Mouse (Mus musculus) spleen, postnatal 4 days (tissue): ENCODE data around the gene Krt15.
A peak's percentile ranks its signal among the peaks of the same experiment; 100 is the strongest.

Experiments
- DNase-seq, 2 experiments: peaks; one replicate each; pipeline ENCODE4 v3.0.0; 2022; ENCODE audit warnings: low spot score in 2 of 2

Gene Krt15

DNA sequence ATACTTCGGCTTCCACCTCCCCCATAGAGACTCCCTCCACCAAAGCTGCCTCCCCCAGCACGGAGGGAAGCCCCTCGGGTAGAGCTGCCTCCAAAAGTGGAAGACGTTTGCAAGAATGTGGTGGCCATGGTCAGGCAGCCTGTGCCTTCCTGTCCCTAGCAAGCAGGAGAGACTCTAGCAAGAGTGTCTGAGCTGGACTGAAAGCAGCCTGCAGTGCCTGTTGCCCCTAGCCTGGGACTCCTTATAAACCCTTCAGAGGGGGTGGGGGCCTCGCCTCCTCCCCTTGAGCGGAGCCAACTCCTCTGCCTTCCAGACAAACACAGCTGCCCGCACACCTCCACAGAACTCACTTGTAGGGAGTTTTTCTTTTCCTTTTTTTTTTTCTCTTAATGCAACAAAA lies at the start of gene Krt15:
Gene Krt15 (minus strand): TSS at position 198 of the 400 bp plus-strand sequence.
- no peak for DNase-seq

DNA sequence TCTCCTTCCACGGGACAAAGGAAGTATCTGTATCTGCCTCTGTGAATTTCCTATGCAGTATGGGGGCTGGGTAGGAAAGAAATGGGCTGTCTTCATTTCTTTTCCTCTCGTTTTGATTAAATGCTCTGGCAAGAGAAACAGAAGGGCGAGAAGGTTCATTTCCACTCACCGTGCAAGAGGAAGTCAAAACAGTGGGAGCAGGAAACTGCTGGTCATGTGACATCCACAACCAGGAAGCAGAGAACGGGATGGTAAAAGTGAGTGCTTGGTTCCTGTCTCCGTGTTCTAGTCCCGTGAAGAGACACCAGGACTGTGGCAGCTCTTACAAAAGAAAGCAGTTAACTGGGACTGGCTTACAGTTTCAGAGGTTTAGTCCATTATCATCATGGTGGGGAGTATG lies 46.0 kb upstream of the Krt15 start:
- no peak for DNase-seq

DNA sequence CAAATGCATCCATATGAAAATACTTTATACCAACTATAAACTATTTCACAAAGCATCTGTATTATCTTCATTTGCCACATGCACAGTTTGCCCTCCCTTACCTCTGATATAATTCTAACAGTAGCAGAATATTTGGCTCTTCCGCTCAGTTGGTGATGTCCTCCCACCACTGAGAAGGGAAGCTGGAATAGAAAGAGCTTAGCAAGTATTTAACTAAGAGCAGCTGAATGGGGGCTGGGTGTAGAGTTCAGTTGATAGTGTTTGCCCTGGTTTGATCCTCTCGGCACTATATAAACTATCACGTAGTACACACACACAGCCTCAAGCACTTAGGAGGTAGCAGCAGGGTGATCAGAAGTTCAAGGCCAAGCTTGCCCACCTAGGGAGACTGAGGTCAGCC lies 43.5 kb upstream of the Krt15 start:
- DNase-seq, result no peak

DNA sequence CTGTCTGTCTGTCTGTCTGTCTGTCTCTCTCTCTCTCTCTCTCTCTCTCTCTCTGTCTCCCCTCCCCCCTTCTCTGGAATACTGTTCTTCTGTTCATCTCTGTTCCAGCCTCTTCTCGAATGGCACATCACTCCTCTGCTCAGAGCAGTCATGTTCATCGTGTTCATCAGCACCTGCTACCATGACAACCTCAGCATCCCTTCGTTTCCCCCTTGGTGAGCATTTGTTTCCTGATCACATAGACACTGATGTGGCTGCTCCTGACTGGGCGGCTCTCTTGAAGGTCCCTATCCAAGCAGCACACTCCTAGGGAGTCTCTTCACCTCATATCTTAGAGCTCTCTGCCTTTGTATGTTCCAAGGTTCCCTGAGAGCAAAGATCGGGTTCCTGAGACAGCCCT lies 42.6 kb upstream of the Krt15 start:
- DNase-seq, result no peak

DNA sequence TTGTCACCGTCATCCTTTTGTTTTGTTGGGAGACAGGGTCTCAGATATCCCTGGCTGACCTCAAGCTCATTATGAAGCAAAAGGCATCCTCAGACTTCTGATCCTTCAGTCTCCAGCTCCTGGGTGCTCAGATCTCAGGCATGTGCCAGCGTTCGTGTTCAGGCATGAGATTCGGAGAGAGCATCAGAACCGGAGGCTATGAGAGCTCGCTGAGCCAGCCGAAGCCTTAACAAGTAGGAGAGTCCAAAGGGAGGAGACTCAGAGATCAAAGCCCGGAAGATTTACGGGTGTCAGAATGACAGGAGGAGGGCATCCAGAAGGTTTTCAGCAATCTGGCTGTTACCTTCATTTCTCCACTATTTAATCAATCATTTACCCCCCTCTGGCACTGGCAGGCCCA lies 41.1 kb upstream of the Krt15 start:
- no peak for DNase-seq

DNA sequence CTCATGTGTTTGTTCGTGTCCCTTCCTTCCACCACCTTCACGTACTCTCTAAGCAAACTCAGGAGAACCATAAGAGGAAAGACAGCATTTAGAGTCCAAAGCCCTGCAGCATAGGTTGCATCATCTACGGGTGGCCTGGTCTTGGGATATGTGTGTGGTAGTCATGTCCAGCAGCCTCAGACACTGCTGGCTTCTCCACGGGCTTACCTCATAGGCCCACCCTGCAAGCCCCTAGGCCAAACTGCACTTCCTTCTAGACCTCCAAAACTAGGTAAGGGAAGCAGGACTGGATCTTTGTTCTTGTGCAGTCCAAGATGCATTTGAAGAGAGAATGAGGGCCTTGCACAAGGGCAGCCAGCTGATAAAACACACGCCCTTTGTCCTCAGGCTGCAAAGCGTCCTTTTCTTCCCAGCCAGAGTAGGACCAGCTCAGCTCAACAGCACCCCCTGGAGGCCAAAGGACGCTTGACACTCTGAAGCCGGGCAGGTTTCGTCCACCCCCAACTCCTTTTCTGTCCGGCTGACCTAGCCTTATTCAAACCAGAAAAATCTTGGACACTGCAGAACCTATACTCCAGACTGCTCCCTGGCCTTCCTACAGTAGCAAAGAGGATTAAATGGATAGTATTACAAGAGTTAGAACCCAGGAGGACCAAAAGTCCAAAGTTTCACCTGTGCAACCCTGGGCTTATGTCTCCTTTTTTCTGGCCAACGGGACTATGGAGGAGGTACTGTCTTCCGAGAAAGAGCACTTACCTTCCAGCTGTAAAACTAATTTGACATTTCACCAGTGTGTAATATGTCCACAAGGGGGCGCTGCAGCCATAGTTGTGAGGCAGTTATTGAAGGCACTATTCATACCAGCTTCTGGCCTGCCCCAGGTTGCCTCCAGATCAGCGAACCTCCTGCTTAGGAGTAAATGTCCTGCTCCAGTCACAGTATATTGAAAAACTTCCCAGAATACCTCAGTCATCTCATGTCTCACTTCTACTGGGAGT lies 33.3 kb upstream of the Krt15 start:
- DNase-seq, result peak; percentile 34 to 77

DNA sequence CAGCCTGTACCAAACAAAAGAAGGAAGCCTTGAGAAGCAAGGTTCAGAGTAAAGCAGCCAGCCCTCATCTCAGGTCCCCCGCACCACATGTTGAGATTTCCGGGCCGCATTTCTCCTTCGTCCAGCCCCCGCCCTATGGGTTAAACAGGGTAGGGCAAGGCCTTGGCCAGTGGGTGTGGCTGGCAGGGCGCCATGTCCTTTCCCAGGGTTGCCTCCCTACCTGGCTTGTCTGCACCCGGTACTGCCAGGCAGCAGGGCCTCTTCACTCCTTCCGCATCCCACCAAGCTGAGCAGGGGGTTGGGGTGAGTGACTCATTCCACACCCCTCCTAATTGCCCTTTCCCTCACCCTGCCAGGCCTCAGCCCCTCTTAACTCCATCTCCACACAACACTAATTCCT lies 32.3 kb upstream of the Krt15 start:
- no peak for DNase-seq

DNA sequence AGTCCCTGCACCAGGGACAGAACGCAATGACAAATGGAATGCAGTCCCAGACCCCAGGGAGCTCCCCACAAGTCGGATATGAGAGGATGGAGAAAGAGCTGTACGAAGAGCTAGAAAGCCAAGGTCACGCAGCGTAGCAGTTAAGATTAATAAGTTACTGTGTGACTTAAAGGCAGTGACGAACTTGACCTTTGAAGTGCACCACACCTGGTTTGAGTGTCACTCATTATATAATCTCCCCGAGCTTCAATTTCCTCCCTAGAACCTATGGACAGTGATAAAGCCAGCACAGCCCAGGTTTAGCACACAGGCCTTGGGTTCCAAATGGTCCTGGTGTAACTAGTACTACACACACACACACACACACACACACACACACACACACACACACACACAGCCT lies 28.7 kb upstream of the Krt15 start:
- DNase-seq, result no peak

DNA sequence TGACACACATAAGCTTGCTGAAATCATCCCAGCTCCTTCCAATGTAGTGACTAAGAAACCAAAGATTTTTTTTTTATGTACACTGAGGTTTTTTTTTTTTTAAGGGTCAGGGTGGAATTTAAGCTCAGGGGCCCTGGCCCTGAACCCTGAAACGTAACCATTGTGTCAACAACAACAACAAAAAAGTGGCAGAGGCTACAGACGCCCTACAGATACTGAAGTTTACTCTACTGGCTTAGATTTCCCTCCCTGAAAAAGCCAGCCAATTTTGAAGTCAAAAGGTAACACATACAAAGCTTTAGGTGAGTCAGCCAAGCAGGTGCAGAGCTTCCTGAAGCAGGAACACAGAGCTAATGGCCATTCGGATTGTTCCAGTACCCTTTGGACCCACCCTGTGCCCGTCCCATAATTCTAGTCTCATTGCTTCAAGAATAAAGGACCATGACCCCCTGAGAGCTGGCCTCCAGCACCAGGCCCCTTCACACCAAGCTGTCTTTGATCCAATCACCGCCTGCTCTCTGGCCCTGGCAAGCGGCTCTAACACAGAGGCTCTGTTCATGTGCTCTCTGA lies 22.3 kb upstream of the Krt15 start:
- no peak for DNase-seq

DNA sequence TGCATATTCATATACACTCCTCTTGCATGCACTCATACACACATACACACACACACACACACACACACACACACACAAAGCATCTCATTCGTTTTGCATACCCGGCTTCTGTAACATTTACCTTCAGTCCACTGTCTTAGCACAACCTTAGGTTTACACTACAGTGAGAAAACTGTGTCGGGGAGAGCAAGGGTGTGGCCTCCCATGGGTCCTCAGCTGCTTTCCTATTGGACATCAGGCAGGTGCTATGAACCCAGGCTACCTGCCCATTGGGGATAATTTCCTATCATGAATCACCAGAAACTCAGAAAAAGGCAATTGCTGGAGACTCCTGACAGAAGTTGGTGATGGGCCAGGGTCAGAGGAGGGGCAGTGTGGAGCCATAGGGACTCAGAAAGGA lies 21.6 kb upstream of the Krt15 start:
- no peak for DNase-seq

DNA sequence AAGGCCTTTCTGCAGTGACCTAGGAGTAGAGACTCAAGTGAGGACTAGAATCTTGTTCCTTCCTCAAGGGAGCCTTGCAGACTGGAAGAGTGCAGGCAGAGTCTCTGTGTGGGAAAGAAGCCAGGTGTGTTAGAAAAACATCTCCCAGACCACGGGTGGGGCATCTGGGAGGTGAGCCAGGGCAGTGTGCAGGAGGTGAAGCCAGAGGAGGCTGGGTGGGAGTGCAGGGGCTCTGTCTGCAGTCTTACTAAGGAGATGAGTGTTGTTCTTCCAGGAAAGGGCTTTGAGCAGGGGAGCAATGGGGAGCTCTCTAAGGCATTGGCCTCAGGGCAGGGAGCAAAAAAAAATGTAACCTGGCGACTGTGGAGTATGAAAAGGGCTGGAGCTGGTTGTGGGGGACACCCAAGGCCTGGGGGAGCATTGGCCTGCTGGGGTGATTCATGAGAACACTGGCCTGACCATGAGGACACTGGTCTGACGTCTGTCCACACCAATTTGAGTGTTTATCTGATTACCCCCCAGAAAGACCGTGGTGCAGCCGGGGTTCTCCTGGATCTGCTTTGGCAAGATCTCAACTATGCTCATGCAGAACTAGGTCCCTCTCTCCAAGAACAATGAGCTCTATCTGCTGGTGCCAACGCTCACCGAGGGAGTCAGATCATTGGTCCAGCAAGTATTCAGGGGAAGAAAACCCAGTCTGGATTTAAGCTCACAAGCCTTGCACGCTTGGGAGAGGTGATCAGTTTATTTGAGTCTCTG lies 19.9 kb upstream of the Krt15 start:
- no peak for DNase-seq

DNA sequence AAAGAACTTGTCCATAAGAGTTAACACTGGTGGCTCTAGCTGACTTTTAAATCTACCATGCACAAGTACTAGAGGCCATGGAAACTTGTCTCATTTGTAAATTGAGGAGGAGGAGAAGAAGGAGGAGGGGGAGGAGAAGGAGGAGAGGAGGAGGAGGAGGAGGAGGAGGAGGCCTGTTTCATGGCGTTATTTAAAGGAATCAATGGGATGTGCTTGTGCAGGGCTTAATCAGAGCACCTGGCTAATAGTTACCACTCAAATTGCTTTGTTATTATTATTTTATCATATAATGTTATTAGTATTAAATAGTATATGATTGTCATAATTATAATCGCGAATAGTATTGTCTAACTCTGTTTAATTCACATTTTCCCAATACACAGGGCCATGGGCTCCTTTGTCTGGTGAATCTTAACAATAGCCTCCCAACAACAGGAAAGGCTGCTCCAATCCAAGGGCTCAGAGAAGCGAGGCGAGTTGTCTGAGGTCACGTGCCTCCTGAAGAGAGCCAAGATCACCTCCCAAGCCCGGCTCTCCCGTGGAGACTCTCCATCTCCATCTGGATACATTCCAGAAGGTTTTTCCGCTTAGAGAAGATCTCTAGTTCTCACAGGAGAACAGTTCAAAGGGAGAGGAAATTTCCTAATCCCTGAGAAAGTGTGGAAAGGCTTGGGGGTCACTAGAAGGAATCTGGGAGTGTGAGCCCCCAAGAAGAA lies 13.0 kb upstream of the Krt15 start, which contains the start of gene Krt19:
Gene Krt19 (minus strand): TSS at position 51 of the 716 bp plus-strand sequence.
- no peak for DNase-seq

DNA sequence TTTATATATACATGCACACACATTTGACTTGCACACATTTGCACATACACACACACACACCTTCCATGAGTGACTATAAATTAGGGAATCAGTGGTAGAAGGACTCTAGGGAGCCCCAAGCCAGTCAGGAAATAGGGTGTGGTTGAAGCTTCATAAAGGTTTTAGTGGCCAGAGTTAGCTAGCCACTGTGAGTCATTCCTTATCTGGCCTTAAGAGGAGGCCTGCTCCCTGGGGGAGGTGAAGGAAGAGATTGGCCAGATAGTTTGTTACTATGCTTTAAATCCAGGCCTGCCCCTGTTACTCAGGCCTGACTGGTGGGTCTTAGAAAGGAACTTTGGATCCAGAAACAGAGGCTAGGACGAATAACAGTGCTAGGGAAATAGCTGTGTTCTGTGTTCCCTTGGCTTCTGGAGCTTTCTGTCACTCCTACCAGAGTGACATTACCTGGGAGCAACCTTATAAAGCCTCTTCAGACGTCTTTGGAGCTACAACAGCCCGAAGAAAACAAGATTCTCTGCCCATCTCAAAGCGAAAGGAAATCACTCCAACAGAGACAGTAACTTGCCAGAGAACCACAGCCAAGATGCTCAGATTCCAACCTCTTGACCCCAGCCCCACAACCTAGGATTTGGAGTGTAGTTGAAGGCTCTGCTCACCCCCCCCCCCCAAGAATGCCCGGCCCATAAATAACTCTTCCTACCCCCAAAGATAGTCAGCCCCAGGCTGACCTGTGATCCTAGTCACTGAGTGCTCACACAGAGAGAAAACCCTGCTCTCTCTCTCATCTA lies 12.0 kb upstream of the Krt15 start:
- no peak for DNase-seq

DNA sequence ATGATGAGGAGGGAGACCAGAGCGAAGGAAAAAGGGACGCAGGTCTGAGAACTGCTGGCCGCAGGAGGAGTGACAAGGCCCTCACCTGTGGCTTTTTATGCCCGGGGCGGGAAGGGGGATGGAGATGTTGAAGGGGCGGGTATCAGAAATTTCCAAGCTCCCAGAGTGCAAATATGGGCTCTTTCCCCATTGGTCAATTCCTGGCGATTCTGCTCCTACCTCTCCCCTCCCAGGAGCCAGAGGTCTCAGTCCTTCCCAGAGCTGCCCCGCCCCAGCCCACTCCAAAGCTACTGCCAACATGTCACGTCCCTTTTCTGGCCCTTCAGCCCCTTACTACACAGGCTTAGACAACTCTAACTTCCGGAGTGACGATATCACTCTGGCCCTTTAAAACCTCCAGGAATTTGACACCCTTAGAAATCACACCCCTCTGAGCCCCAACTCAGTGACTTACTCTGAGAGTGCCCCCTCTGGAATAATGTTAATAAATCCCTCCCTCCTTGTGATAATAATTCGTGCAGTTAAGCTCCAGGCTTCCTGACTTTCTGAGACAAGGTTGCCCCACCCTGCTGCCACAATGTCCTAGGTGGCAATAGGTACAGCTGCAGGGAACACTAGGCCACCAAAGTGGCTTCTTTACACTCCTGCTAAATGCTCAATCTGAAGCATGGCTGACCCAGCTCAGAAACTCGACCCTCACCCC lies 10.3 kb upstream of the Krt15 start:
- no peak for DNase-seq

DNA sequence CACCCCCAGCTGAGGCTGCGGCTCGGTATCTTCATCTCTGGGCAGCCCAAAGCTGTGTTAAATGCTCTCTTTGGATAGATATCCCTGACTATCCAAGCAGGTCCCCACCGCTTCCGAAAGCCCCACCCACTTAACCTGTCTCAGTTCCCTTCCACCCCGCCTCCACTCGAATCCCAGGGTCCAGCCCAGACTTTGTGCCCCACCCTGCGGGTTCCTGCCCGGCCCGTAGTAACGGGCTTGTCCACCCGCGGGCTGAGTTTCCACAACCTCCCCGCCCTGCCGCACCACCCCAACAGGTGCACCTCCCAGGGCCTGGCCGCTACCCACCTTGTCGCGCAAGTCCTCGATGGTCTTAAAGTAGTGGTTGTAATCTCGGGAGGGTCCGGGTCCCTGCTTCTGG lies 9.4 kb upstream of the Krt15 start:
- no peak for DNase-seq

DNA sequence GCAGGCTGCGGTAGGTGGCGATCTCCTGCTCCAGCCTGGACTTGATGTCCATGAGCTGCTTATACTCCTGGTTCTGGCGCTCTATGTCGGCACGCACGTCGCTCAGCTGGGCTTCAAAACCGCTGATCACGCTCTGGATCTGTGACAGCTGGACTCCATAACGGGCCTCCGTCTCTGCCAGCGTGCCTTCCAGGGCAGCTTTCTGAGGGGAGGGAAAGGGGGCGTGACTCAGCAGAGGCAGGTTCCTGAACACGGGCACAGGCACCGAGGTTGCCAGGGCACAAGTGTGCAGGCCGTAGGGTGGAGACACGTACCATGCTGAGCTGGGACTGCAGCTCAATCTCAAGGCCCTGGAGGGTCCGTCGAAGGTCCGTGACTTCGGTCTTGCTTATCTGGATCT lies 5.2 kb upstream of the Krt15 start:
- DNase-seq, result no peak

DNA sequence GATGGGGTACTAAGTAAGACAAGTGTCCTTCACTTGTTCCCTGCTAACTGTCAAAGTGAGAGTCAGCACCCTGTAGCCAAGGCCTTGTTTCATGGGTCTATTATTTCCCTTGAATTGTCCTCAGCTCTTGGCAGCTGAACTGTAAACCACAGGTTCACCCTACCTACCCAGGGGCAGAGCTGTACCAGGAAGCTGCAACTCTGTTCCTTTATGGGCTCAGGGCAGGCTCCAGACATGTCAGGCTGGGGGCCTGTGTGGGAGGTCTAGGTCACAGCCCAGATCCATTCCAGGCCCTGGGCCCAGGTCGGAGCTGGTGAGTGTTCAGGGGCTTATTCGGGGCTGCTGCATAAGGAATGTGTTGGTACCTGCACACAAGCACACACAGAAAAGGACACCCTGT lies 3.7 kb upstream of the Krt15 start:
- DNase-seq, result no peak

DNA sequence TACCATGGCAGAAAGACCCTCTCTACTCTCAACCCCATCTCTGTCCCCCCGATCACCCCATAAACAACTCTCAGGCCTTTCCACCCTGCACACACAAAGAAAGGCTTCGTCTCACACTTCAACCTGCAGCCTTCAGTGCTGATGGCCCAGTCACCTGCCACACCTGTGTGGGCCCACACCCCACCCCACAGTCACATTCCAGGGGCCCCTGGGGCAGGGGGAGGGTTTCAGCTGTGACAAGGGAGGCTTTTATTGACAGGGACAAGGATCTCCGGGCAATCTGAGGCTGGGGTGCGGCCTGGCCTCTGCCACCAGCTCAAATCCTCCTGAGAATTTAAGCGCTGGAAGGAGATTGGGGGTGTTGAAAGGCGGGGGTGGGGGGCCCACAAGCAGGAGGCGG lies 3.1 kb upstream of the Krt15 start:
- DNase-seq, result no peak

DNA sequence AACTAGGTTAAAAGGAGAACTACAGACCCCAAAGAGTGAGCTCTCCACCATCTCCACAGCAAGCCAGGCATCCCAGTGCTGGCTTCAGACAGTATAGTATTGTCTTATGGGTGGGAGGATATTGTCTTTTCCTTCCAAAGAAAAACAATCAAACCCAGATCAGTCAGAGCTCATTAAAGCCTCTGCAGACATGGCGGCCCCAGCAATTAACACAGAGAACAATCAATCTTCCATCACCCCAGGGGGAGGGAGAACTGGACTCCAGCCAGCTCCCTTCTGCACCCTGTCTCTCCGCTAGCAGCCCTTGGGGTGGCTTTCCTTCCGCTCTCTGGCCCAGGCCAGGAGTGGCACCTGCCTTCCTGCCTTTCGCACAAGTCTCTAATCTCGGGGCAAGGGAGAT lies 2.0 kb upstream of the Krt15 start:
- DNase-seq, result no peak

DNA sequence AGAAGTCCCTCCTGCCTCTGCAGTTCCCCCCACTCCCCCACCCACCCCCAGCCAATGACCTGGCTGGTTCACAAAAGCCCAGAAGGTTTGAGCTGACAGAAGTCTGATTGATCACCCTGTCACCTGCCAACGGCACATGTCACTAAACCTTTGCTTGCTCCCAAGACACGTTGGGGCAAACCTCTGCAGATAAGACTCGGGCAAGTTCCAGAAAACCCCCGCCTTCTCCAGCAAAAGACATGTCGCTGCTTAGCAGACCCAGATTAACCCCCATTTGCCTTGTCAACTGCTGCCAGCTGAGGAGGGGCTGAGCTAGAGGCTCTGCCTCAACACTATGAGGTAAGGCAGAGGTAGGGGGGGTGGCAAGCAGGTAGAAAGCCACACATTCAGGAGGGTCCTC lies 831 bp upstream of the Krt15 start:
- no peak for DNase-seq
